Mouse (Mus musculus) embryonic facial prominence, embryonic 11.5 days (tissue): ENCODE results near the gene Lipm. TPM values are rescaled to one million over a fixed set of nuclear protein-coding genes. Genes with fewer than 3 reads are reported as not detected.

Experiments
- ATAC-seq: fragments of 200-750 bp; cut with Nextera tagmentation; replicated peaks from 2 replicates; pipeline ENCODE4 v1.8.0; 2017; ENCODE audit warnings: low read depth; ENCODE audit not compliant: insufficient number of reproducible peaks, low FRiP score, low TSS enrichment
- DNase-seq: peaks from one replicate; pipeline ENCODE4 v3.0.0-alpha.2; 2015; ENCODE audit warnings: low spot score
- H3K27ac ChIP-seq: fragments of 300-500 bp; sonication (generic); replicated peaks from 2 replicates; pipeline ENCODE4 v1.5.1; 2014; ENCODE audit warnings: mild to moderate bottlenecking, low read depth, low read length, control low read depth
- H3K27me3 ChIP-seq: fragments of 300-500 bp; sonication (generic); 2 replicates; pipeline ENCODE4 v1.6.1; 2014; ENCODE audit warnings: mild to moderate bottlenecking, low read length, moderate library complexity, mixed read lengths; ENCODE audit not compliant: control insufficient read depth, insufficient read depth
- H3K36me3 ChIP-seq: fragments of 300-500 bp; sonication (generic); replicated peaks from 2 replicates; pipeline ENCODE4 v1.6.1; 2014; ENCODE audit warnings: low read depth, mild to moderate bottlenecking, low read length, moderate library complexity, mixed read lengths; ENCODE audit not compliant: control insufficient read depth, insufficient read depth
- H3K4me1 ChIP-seq: fragments of 300-500 bp; sonication (generic); 2 replicates; pipeline ENCODE4 v1.6.1; 2014; ENCODE audit warnings: low read length, mixed read lengths; ENCODE audit not compliant: control insufficient read depth, insufficient read depth
- H3K4me2 ChIP-seq: fragments of 300-500 bp; sonication (generic); 2 replicates; pipeline ENCODE4 v1.6.1; 2014; ENCODE audit warnings: low read depth, mild to moderate bottlenecking, control low read depth, low read length, moderate library complexity
- H3K4me3 ChIP-seq: fragments of 300-500 bp; sonication (generic); 2 replicates; pipeline ENCODE4 v1.5.1; 2014; ENCODE audit warnings: low read depth, low read length, control low read depth
- H3K9ac ChIP-seq: fragments of 300-500 bp; sonication (generic); replicated peaks from 2 replicates; pipeline ENCODE4 v1.6.1; 2014; ENCODE audit warnings: mild to moderate bottlenecking, control low read depth, low read length
- H3K9me3 ChIP-seq: fragments of 300-500 bp; sonication (generic); replicated peaks from 2 replicates; pipeline ENCODE4 v1.6.1; 2016; ENCODE audit warnings: mild to moderate bottlenecking, low read length, inconsistent platforms, mixed read lengths; ENCODE audit not compliant: control insufficient read depth
- WGBS: fragments of 180-500 bp; shearing (Covaris S2); extraction: QIAGEN DNeasy Blood & Tissue Kit; methylation state at CpG from one replicate; pipeline ENCODE4 v1.1.7; 2014; 5-methylcytosine and 5-hydroxymethylcytosine counted together
- polyA plus RNA-seq: library from polyadenylated mRNA; unstranded; fragments of >200 nt; fragmentation: Nextera tagmentation; extraction: Ambion mirVana; gene quantifications from 2 replicates; pipeline ENCODE4 v1.2.1, GENCODE M21; 2014

Gene Lipm
- polyA plus RNA-seq, 1 experiment from 2014 or later = 0.24 TPM

DNA sequence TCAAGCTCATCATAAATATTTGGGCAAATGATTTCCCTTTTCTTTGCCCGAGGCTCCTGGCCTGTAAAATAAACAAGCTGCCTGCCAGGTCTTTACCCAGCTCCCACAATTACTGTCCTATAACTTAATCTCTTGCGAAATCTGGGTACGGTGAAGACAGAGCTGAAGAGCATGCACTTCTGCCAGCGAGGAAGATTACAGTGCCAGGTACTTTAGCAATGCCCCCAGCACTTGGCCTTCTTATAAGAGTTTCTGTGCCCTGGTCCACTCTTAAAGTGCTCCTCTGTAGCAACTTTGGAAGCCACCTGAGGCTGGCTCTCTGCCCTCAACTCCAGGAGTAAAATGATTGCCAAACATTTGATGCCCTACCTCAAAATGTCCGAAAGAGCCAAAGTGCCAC lies 5.4 kb upstream of the Lipm start:
- no peak overlapping the region for H3K4me3 ChIP-seq
- H3K4me2 ChIP-seq = no peak overlapping the region
- no peaks in the 10 kb centered on the region for H3K36me3 ChIP-seq
- no peak for DNase-seq
- WGBS = 82% methylated on average over 5 of the region's 5 CpGs
- no peaks in the 10 kb centered on the region for H3K27me3 ChIP-seq
- no peak overlapping the region for H3K27ac ChIP-seq
- no peaks in the 10 kb centered on the region for H3K4me1 ChIP-seq
- ATAC-seq = no peak
- H3K9ac ChIP-seq = no peak overlapping the region
- no peaks in the 10 kb centered on the region for H3K9me3 ChIP-seq

DNA sequence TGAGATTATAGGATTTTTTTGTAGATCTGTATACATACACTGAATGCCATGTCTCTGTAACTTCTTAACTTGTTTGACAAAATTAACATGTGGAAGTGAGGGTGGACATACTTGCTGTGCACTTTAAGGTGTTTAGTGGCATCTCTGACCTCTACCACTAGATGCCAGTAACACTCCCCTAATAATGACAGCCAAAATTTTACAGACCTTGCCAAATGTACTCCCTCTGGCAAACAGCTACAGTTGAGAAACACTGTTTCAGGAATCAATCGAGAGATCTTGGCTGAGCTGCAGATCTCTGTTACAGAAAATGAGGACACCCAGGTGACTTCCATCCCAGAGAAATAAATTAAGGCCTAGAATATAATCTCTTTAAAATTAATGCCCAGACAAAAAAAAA lies 4.5 kb upstream of the Lipm start:
- Histone ChIP-seq H3K4me2 (no peak overlapping the region), H3K27ac (no peak overlapping the region), H3K4me1 (no peaks in the 10 kb centered on the region), H3K36me3 (no peaks in the 10 kb centered on the region), H3K4me3 (no peak overlapping the region), H3K27me3 (no peaks in the 10 kb centered on the region), H3K9me3 (no peaks in the 10 kb centered on the region), H3K9ac (no peak overlapping the region)
- DNase-seq = no peak
- no peak for ATAC-seq
- 80% methylated on average over 1 of the region's 1 CpGs for WGBS

DNA sequence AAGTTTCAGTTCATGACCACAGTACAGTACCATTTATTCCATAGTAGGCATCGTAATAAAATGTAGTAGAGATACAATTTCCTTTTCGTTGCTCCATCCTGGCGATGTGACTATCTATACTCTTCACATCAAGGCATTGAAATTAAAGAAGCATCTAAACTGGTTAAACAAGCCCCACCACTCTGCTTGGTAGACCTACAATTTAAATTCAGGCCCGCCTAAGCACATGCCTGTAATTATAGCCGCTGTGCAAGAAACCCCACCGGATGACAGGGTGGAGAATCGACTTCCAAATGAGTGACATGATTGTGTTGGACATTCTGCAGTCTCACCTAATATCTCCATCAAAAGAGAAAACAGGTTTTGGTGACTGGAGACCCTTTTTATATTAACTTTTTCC lies 1.2 kb downstream of the Lipm start:
- no peaks in the 10 kb centered on the region for H3K27me3 ChIP-seq
- 78% methylated on average over 7 of the region's 7 CpGs for WGBS
- no peaks in the 10 kb centered on the region for H3K9me3 ChIP-seq
- no peaks in the 10 kb centered on the region for H3K4me1 ChIP-seq
- ATAC-seq (no peak), DNase-seq (peak; percentile 36)
- H3K9ac ChIP-seq = no peak overlapping the region
- H3K4me3 ChIP-seq = no peak overlapping the region
- no peak overlapping the region for H3K4me2 ChIP-seq
- H3K27ac ChIP-seq = no peak overlapping the region
- no peaks in the 10 kb centered on the region for H3K36me3 ChIP-seq

DNA sequence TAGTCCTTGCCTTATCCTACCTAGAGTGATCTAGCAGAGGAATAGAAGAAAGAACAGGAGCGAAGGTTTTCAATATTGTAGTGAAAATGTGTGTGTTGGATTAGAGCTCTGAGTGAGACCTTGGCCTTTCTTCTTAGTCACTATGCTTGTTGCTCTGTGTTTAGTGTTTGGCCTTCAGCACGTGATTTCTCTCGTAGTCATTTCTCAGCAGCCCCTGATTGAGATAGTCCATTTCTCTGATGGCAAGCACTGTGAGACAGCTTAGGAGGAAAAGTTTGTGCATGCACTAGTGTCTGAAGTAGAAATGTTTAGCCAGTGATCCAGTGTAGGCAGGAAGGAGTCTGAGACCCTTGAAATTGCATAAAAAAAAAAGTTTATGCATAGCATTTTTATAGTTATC lies 4.1 kb downstream of the Lipm start:
- no peak for DNase-seq
- Histone ChIP-seq H3K9ac (no peak overlapping the region), H3K9me3 (no peaks in the 10 kb centered on the region), H3K4me2 (no peak overlapping the region), H3K4me3 (no peak overlapping the region), H3K36me3 (no peaks in the 10 kb centered on the region), H3K27ac (no peak overlapping the region), H3K4me1 (no peaks in the 10 kb centered on the region), H3K27me3 (no peaks in the 10 kb centered on the region)
- 93% methylated on average over 3 of the region's 3 CpGs for WGBS
- ATAC-seq = no peak

DNA sequence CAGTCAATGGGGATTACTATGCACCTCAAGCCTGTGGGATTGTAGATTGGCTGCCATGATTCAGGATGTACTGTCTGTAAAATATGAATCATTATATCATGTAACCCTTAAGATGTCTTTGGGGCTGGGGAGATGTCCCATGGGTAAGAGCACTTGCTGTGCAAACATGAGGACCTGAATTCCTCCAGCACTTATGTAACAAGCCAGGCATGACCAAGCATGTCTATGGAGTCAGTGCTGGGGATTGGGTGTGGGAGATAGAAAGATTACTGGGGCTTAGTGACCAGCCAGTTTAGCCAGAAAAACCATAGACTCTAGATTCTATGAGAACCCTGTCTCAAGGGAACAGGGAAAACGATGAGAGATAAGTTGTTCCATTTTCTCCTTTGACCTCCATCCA lies 18.4 kb downstream of the Lipm start:
- Histone ChIP-seq H3K27me3 (no peaks in the 10 kb centered on the region), H3K27ac (no peak overlapping the region), H3K4me1 (no peaks in the 10 kb centered on the region), H3K4me2 (no peak overlapping the region), H3K36me3 (no peaks in the 10 kb centered on the region), H3K9me3 (no peaks in the 10 kb centered on the region), H3K9ac (no peak overlapping the region), H3K4me3 (no peak overlapping the region)
- WGBS = 70% methylated on average over 1 of the region's 1 CpGs
- no peak for ATAC-seq
- no peak for DNase-seq

DNA sequence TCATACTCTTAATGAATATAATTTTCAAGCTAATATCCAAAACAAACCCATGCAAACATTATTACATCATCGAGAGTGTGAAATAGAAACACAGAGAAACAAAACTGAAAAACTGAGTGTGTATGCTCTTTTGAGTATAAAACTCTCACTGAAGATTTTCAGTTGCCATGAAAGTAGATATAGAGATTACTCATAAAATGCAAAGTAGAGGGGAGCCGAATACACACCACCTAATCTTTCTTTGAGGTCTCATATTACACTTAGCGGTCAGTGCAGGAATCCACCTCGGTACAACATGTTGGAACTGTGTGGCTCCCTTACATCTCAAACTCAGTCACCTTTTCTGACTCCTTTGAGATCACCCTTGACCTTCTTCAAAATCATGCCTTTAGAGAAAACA lies 18.9 kb downstream of the Lipm start:
- H3K9ac ChIP-seq = no peak overlapping the region
- no peak overlapping the region for H3K4me2 ChIP-seq
- H3K36me3 ChIP-seq = no peaks in the 10 kb centered on the region
- no peaks in the 10 kb centered on the region for H3K4me1 ChIP-seq
- no peak for ATAC-seq
- no peak overlapping the region for H3K4me3 ChIP-seq
- no peak overlapping the region for H3K27ac ChIP-seq
- H3K9me3 ChIP-seq = no peaks in the 10 kb centered on the region
- no peaks in the 10 kb centered on the region for H3K27me3 ChIP-seq
- no peak for DNase-seq
- 64% methylated on average over 4 of the region's 4 CpGs for WGBS

DNA sequence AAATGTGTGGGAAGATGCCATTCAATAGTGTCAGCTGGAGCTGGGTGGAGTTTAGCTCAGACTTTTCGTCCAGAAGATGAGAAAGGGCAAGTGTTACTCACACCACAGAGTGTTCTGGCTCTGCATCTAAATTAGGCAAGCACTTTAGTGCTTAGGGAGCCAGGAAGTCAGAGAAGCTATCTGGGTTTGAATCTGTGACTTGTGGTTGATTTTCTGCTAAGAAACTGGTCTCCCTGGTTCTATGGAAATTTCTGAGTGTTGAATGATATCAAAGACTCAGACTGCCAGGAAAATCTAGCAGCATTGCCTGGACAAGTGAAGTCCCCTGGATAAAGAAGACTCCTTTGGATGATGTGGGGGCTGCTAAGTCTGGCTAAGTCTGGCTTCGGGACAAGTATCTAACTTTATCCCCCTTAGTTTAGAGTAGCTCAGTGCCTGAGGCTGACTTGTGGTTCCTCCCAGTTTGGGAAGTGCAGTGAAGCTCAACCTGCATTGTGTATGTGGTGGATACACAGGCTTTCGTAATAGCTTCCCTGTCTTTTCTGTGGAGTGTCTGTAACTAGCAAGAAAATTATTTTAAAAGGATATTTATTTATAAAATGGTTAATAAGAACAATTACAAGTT lies 19.5 kb downstream of the Lipm start:
- DNase-seq (no peak), ATAC-seq (no peak)
- Histone ChIP-seq H3K4me1 (no peaks in the 10 kb centered on the region), H3K36me3 (no peaks in the 10 kb centered on the region), H3K27me3 (no peaks in the 10 kb centered on the region), H3K4me3 (no peak overlapping the region), H3K4me2 (no peak overlapping the region), H3K9ac (no peak overlapping the region), H3K9me3 (no peaks in the 10 kb centered on the region), H3K27ac (no peak overlapping the region)
- 77% methylated on average over 3 of the region's 3 CpGs for WGBS

DNA sequence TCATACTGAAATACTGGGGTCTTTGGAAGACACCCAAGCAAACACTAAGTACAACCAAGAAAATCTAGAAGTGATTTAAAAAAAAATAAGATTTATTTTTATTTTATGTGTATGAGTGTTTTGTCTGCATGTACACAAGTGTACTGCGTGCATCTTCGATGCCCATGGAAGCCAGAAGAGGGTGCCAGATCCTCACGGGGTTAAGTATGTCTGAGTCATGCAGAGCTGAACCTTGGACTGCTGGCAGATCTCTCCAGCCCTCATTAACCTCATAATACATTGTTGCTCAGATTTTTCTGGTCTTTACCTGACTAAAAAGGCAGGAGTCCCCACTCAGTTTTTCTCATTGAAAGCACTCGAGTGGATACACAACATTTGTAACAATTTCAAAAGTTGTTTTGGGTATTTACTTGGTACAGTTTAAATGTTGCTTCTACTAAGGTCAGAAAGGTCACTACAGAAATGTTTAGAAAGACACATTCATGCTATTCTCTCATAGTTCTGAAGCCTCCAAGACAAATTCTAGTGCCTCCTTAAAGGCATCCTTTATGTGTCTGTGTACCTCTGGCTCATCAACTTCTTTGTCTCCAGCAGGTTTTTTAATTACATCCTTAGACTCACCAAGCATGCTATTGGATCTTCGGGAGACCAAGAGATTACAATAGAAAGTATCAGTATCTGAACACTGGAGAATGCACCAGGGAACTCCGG lies 38.1 kb downstream of the Lipm start:
- no peak overlapping the region for H3K4me2 ChIP-seq
- no peak overlapping the region for H3K4me3 ChIP-seq
- no peak for ATAC-seq
- no peaks in the 10 kb centered on the region for H3K27me3 ChIP-seq
- DNase-seq = no peak
- H3K9ac ChIP-seq = no peak overlapping the region
- 89% methylated on average over 6 of the region's 6 CpGs for WGBS
- H3K4me1 ChIP-seq = no peaks in the 10 kb centered on the region
- H3K9me3 ChIP-seq = no peaks in the 10 kb centered on the region
- no peak overlapping the region for H3K27ac ChIP-seq
- no peaks in the 10 kb centered on the region for H3K36me3 ChIP-seq
